Mouse (Mus musculus): ENCODE measurements at regions not wholly inside any gene's neighbourhood (a gene's known extent, or its start where the extent isn't known, plus 50 kb on each side); places are given as distances from the start of the nearest gene placed in this dataset.
A peak's percentile ranks its signal among the peaks of the same experiment; 100 is the strongest.

DNA sequence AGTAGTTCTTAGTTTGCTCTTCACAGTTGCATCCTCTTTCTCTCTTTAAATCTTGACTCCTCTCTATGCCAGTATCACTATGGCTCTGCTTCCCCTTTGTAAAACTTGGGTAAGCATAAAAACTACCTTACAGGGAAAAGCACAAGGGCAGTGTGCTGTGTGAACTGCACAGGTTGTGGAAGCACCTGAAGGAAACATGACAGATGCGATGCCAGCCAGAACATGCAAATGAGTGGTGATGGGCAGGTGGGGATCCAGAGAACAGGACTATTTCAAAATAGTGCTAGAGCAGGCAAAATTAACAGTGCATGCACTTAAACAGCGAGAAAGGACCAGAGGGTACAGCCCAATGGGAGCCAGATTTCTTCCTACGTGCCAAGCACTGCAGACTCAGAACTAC lies 120.5 kb upstream of the Marcks start:
- TF ChIP-seq EP300 (IDR thresholded peaks at IDR 0.05; ENCODE audit: insufficient read depth, low read depth, low read length), result no peak
- no peak for TF ChIP-seq POLR2A (IDR thresholded peaks at IDR 0.05; ENCODE audit: insufficient read depth, low read depth, low read length)
- TF ChIP-seq CTCF (IDR thresholded peaks at IDR 0.05), result no peak
- H3K36me3 ChIP-seq (ENCODE audit: control insufficient read depth, insufficient read depth, low read length), result no peaks in the 10 kb centered on the region
- intact Hi-C loops (cut with DNase I), result no loop called here
- no peak overlapping the region for H3K4me3 ChIP-seq
- no peak for DNase-seq
- H3K27me3 ChIP-seq (ENCODE audit: control insufficient read depth, insufficient read depth, low read length), result no peaks in the 10 kb centered on the region
- no peak overlapping the region for H3K9ac ChIP-seq (ENCODE audit: low read depth, low read length)
- H3K27ac ChIP-seq, result no peak overlapping the region; the same call in 1 of the 2 replicates
- H3K79me2 ChIP-seq (replicated peaks; ENCODE audit: control insufficient read depth, insufficient read depth, low read length), result no peaks in the 10 kb centered on the region
- peaks cover 3% of the 10 kb centered on the region for H3K4me1 ChIP-seq (ENCODE audit: control insufficient read depth, insufficient read depth, low read length)
- 92% methylated on average over 3 of the region's 3 CpGs for WGBS

GRCm38 (mm10) chr10:37257544-37257943 lies 118.8 kb upstream of the Marcks start:
- H3K27me3 ChIP-seq (ENCODE audit: control insufficient read depth, insufficient read depth, low read length), result no peaks in the 10 kb centered on the region
- no peak overlapping the region for H3K9ac ChIP-seq (ENCODE audit: low read depth, low read length)
- no peak for DNase-seq
- peaks cover 3% of the 10 kb centered on the region for H3K4me1 ChIP-seq (ENCODE audit: control insufficient read depth, insufficient read depth, low read length)
- no peak overlapping the region for H3K4me3 ChIP-seq
- H3K27ac ChIP-seq, result no peak overlapping the region
- intact Hi-C loops (cut with DNase I), result no loop called here
- H3K79me2 ChIP-seq (replicated peaks; ENCODE audit: control insufficient read depth, insufficient read depth, low read length), result no peaks in the 10 kb centered on the region
- 36% methylated on average over 6 of the region's 6 CpGs for WGBS
- TF ChIP-seq EP300 (IDR thresholded peaks at IDR 0.05; ENCODE audit: insufficient read depth, low read depth, low read length), result 0 out of 2 replicates have a peak, but pooled peaks have one; percentile 47
- no peak for TF ChIP-seq CTCF (IDR thresholded peaks at IDR 0.05)
- H3K36me3 ChIP-seq (ENCODE audit: control insufficient read depth, insufficient read depth, low read length), result no peaks in the 10 kb centered on the region

GRCm38 (mm10) chr10:37250934-37251521 lies 112.3 kb upstream of the Marcks start:
- H3K4me3 ChIP-seq, result no peak overlapping the region
- H3K79me2 ChIP-seq (replicated peaks; ENCODE audit: control insufficient read depth, insufficient read depth, low read length), result no peaks in the 10 kb centered on the region
- no peak overlapping the region for H3K27ac ChIP-seq
- no peaks in the 10 kb centered on the region; the same call in 1 of the 2 replicates for H3K4me1 ChIP-seq (ENCODE audit: control insufficient read depth, insufficient read depth, low read length)
- 77% methylated on average over 6 of the region's 6 CpGs for WGBS
- no peaks in the 10 kb centered on the region for H3K27me3 ChIP-seq (ENCODE audit: control insufficient read depth, insufficient read depth, low read length)
- H3K36me3 ChIP-seq (ENCODE audit: control insufficient read depth, insufficient read depth, low read length), result no peaks in the 10 kb centered on the region
- no peak overlapping the region for H3K9ac ChIP-seq (ENCODE audit: low read depth, low read length)
- intact Hi-C loops (cut with DNase I), result no loop called here
- DNase-seq, result no peak
- TF ChIP-seq CTCF (IDR thresholded peaks at IDR 0.05) (no peak), POLR2A (IDR thresholded peaks at IDR 0.05; ENCODE audit: insufficient read depth, low read depth, low read length) (no peak), EP300 (IDR thresholded peaks at IDR 0.05; ENCODE audit: insufficient read depth, low read depth, low read length) (no peak)

DNA sequence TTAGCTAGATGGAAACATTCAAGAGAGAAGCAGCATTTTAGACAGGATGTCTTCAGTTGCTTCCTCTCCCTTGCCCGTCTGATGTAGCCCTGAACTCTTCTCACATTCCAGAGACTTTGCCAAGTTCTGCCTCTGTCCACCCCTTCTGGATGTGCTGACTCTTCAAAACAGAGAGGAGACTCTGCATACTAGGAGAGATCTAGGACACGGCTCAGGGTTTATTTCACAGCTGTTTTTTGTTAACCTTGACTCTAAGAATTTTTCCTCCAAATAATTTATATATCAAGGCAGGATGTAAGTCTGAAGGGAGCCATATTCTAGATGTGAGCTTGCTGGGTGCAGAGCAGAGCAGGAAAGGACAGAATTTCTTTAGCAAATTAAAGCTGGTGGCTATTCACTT lies 111.4 kb upstream of the Marcks start:
- no peak for DNase-seq
- Histone ChIP-seq H3K4me1 (ENCODE audit: control insufficient read depth, insufficient read depth, low read length) (no peaks in the 10 kb centered on the region; the same call in 1 of the 2 replicates), H3K9ac (ENCODE audit: low read depth, low read length) (no peak overlapping the region), H3K36me3 (ENCODE audit: control insufficient read depth, insufficient read depth, low read length) (no peaks in the 10 kb centered on the region), H3K79me2 (replicated peaks; ENCODE audit: control insufficient read depth, insufficient read depth, low read length) (no peaks in the 10 kb centered on the region), H3K27ac (no peak overlapping the region), H3K27me3 (ENCODE audit: control insufficient read depth, insufficient read depth, low read length) (no peaks in the 10 kb centered on the region), H3K4me3 (no peak overlapping the region)
- intact Hi-C loops (cut with DNase I), result no loop called here
- TF ChIP-seq POLR2A (IDR thresholded peaks at IDR 0.05; ENCODE audit: insufficient read depth, low read depth, low read length) (no peak), CTCF (IDR thresholded peaks at IDR 0.05) (no peak), EP300 (IDR thresholded peaks at IDR 0.05; ENCODE audit: insufficient read depth, low read depth, low read length) (no peak)
- 19% methylated on average over 2 of the region's 2 CpGs for WGBS

DNA sequence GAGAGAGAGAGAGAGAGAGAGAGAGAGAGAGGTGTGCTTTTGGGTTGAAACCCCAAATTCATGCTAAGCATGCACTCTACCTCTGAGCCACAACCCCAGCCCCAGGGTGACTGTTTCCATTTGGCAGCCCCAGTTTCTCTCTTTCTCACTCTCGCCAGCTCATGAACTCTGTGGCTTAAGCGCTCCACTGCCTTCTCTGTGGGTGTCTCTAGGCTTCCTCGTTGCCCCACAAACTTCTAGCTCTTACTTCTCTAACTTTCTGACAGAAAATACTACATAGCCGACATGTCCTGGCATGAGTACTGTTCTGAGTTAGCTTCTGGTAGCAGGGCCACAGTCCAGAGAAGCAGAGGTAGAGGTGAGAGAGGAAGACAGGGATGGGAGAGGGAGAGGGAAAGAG lies 110.8 kb upstream of the Marcks start:
- intact Hi-C loops (cut with DNase I), result no loop called here
- Histone ChIP-seq H3K79me2 (replicated peaks; ENCODE audit: control insufficient read depth, insufficient read depth, low read length) (no peaks in the 10 kb centered on the region), H3K9ac (ENCODE audit: low read depth, low read length) (no peak overlapping the region), H3K4me3 (no peak overlapping the region), H3K27me3 (ENCODE audit: control insufficient read depth, insufficient read depth, low read length) (no peaks in the 10 kb centered on the region), H3K36me3 (ENCODE audit: control insufficient read depth, insufficient read depth, low read length) (no peaks in the 10 kb centered on the region), H3K27ac (no peak overlapping the region), H3K4me1 (ENCODE audit: control insufficient read depth, insufficient read depth, low read length) (no peaks in the 10 kb centered on the region; the same call in 1 of the 2 replicates)
- DNase-seq, result no peak
- 90% methylated on average over 4 of the region's 4 CpGs for WGBS
- TF ChIP-seq CTCF (IDR thresholded peaks at IDR 0.05) (no peak), EP300 (IDR thresholded peaks at IDR 0.05; ENCODE audit: insufficient read depth, low read depth, low read length) (no peak), POLR2A (IDR thresholded peaks at IDR 0.05; ENCODE audit: insufficient read depth, low read depth, low read length) (no peak)

GRCm38 (mm10) chr10:37247121-37247520 lies 108.4 kb upstream of the Marcks start:
- TF ChIP-seq POLR2A (IDR thresholded peaks at IDR 0.05; ENCODE audit: insufficient read depth, low read depth, low read length) (no peak), EP300 (IDR thresholded peaks at IDR 0.05; ENCODE audit: insufficient read depth, low read depth, low read length) (no peak), CTCF (IDR thresholded peaks at IDR 0.05) (no peak)
- Histone ChIP-seq H3K79me2 (replicated peaks; ENCODE audit: control insufficient read depth, insufficient read depth, low read length) (no peaks in the 10 kb centered on the region), H3K27ac (no peak overlapping the region), H3K4me3 (no peak overlapping the region), H3K9ac (ENCODE audit: low read depth, low read length) (no peak overlapping the region), H3K4me1 (ENCODE audit: control insufficient read depth, insufficient read depth, low read length) (no peaks in the 10 kb centered on the region; the same call in 1 of the 2 replicates), H3K27me3 (ENCODE audit: control insufficient read depth, insufficient read depth, low read length) (no peaks in the 10 kb centered on the region), H3K36me3 (ENCODE audit: control insufficient read depth, insufficient read depth, low read length) (no peaks in the 10 kb centered on the region)
- intact Hi-C loops (cut with DNase I), result no loop called here
- DNase-seq, result no peak
